Mouse (Mus musculus) CH12.LX (cell line): ENCODE data around the gene Endou.

Source experiments
- CTCF ChIP-seq, 2 experiments: IDR thresholded peaks in 1 of 2; conservative IDR thresholded peaks in 1 of 2; 2 replicates each; pipeline ENCODE4 v1.5.1; 2011 to 2012; ENCODE audit warnings: low read depth in 2 of 2, low read length in 2 of 2, improper control_type of control experiment in 1 of 2, inconsistent platforms in 1 of 2, mild to moderate bottlenecking in 1 of 2, moderate library complexity in 1 of 2
- E2F4 ChIP-seq: IDR thresholded peaks from 2 replicates; pipeline ENCODE4 v1.6.1; 2011; ENCODE audit warnings: low read depth, low read length, improper control_type of control experiment; ENCODE audit not compliant: insufficient replicate concordance
- EP300 ChIP-seq: IDR thresholded peaks from 2 replicates; pipeline ENCODE4 v1.6.1; 2011; ENCODE audit warnings: low read length, improper control_type of control experiment
- MAFK ChIP-seq: IDR thresholded peaks from 2 replicates; pipeline ENCODE4 v1.6.1; 2011; ENCODE audit warnings: low read length, improper control_type of control experiment; ENCODE audit not compliant: insufficient replicate concordance
- MXI1 ChIP-seq: IDR thresholded peaks from 2 replicates; pipeline ENCODE4 v1.6.1; 2011; ENCODE audit warnings: mild to moderate bottlenecking, low read depth, low read length, improper control_type of control experiment
- NRF1 ChIP-seq: IDR thresholded peaks from 2 replicates; pipeline ENCODE4 v1.6.1; 2014; ENCODE audit warnings: low read depth, mild to moderate bottlenecking, inconsistent platforms, low read length, improper control_type of control experiment, moderate library complexity
- SIN3A ChIP-seq: IDR thresholded peaks from 2 replicates; pipeline ENCODE4 v1.6.1; 2012; ENCODE audit warnings: low read length, improper control_type of control experiment, inconsistent platforms
- ZC3H11A ChIP-seq: IDR thresholded peaks from 2 replicates; pipeline ENCODE4 v1.6.1; 2012; ENCODE audit warnings: low read depth, mild to moderate bottlenecking, inconsistent platforms, low read length, improper control_type of control experiment

- peak; percentile 21; the same call in 1 of the 2 replicates for TF ChIP-seq NRF1
- no peak for TF ChIP-seq CTCF (conservative IDR thresholded peaks at IDR 0.05 in 1 of 2, IDR thresholded peaks at IDR 0.05 in 1 of 2; ENCODE audit: low read depth in 2 of 2, low read length in 2 of 2)
- no peak for TF ChIP-seq SIN3A
- no peak; the same call in 1 of the 2 replicates for TF ChIP-seq EP300
- no peak for TF ChIP-seq ZC3H11A
- TF ChIP-seq MXI1: no peak; the same call in 1 of the 2 replicates
- TF ChIP-seq MAFK: no peak
- TF ChIP-seq E2F4: no peak
These were observed 11.5 kb upstream of the Endou start for GRCm38 (mm10) chr15:97742600-97742999.
